Comparison of ENCODE assay signal across 8 mouse cellular contexts in genomic region chr4:117218517-117219219, GRCm38 (mm10). TPM values are rescaled to one million over a fixed set of nuclear protein-coding genes. Genes with fewer than 3 reads are reported as not detected.
DNase-seq lines count a peak whose midpoint lies in the region; ATAC-seq and TF ChIP-seq lines count a peak whose summit lies in the region.

No protein-coding gene starts in this region.

- no peaks in the 10 kb centered on the region for H3K36me3 ChIP-seq in testis, adult 2 months (ENCODE audit: control insufficient read depth, insufficient read depth, low read length)
- H3K36me3 ChIP-seq in forebrain, embryonic 12.5 days (replicated peaks): no peaks in the 10 kb centered on the region
- H3K36me3 ChIP-seq in intestine, embryonic 14.5 days (ENCODE audit: control insufficient read depth, insufficient read depth, low read length): no peaks in the 10 kb centered on the region
- no peaks in the 10 kb centered on the region for H3K36me3 ChIP-seq in limb, embryonic 13.5 days
- H3K36me3 ChIP-seq in midbrain, embryonic 15.5 days (replicated peaks): no peaks in the 10 kb centered on the region

- no peak overlapping the region for H3K27ac ChIP-seq in testis, adult 2 months (ENCODE audit: control insufficient read depth, insufficient read depth, low read depth, low read length)
- no peak overlapping the region for H3K27ac ChIP-seq in forebrain, embryonic 12.5 days
- H3K27ac ChIP-seq in intestine, embryonic 14.5 days (ENCODE audit: low read depth): no peak overlapping the region
- no peak overlapping the region for H3K27ac ChIP-seq in limb, embryonic 13.5 days
- H3K27ac ChIP-seq in midbrain, embryonic 15.5 days: no peak overlapping the region

- H3K9ac ChIP-seq in forebrain, embryonic 12.5 days: no peak overlapping the region
- H3K9ac ChIP-seq in intestine, embryonic 14.5 days (ENCODE audit: low read length): no peak overlapping the region
- no peak overlapping the region for H3K9ac ChIP-seq in limb, embryonic 13.5 days
- H3K9ac ChIP-seq in midbrain, embryonic 15.5 days: no peak overlapping the region

- H3K4me3 ChIP-seq in testis, adult 2 months (ENCODE audit: control insufficient read depth, low read depth, low read length): no peak overlapping the region
- no peak overlapping the region for H3K4me3 ChIP-seq in forebrain, embryonic 12.5 days (replicated peaks)
- no peak overlapping the region for H3K4me3 ChIP-seq in intestine, embryonic 14.5 days (ENCODE audit: low read depth, low read length)
- H3K4me3 ChIP-seq in limb, embryonic 13.5 days: no peak overlapping the region
- H3K4me3 ChIP-seq in midbrain, embryonic 15.5 days: no peak overlapping the region

- ATAC-seq in forebrain, embryonic 12.5 days (ENCODE audit: low FRiP score): 0 out of 2 replicates have a peak, but pooled peaks have one; percentile 41
- peak; percentile 56; the same call in 1 of the 2 replicates for ATAC-seq in intestine, embryonic 14.5 days (replicated peaks; ENCODE audit: low FRiP score, low TSS enrichment, low read depth)
- peak; percentile 57; the same call in 1 of the 2 replicates for ATAC-seq in limb, embryonic 13.5 days (ENCODE audit: low FRiP score, low read depth)
- 0 out of 2 replicates have a peak, but pooled peaks have one; percentile 45 for ATAC-seq in midbrain, embryonic 15.5 days (replicated peaks)

- WGBS in forebrain, embryonic 12.5 days: 39% methylated on average over 10 of the region's 10 CpGs
- WGBS in intestine, embryonic 14.5 days: 38% methylated on average over 10 of the region's 10 CpGs
- WGBS in limb, embryonic 13.5 days: 38% methylated on average over 10 of the region's 10 CpGs
- 38% methylated on average over 10 of the region's 10 CpGs for WGBS in midbrain, embryonic 15.5 days

- no peaks in the 10 kb centered on the region for H3K4me1 ChIP-seq in testis, adult 2 months (ENCODE audit: control insufficient read depth, insufficient read depth, low read length)
- no peaks in the 10 kb centered on the region for H3K4me1 ChIP-seq in forebrain, embryonic 12.5 days
- 0 out of 2 replicates have a peak, but pooled peaks cover 3% of the 10 kb centered on the region for H3K4me1 ChIP-seq in intestine, embryonic 14.5 days (replicated peaks; ENCODE audit: control insufficient read depth, insufficient read depth, low read length)
- 0 out of 2 replicates have a peak, but pooled peaks cover 3% of the 10 kb centered on the region for H3K4me1 ChIP-seq in limb, embryonic 13.5 days
- H3K4me1 ChIP-seq in midbrain, embryonic 15.5 days: no peaks in the 10 kb centered on the region

- H3K27me3 ChIP-seq in testis, adult 2 months (ENCODE audit: control insufficient read depth, insufficient read depth, low read length): no peaks in the 10 kb centered on the region
- H3K27me3 ChIP-seq in forebrain, embryonic 12.5 days: peaks cover 16% of the 10 kb centered on the region; the same call in 1 of the 2 replicates
- no peaks in the 10 kb centered on the region for H3K27me3 ChIP-seq in intestine, embryonic 14.5 days (replicated peaks; ENCODE audit: control insufficient read depth, insufficient read depth, low read length)
- H3K27me3 ChIP-seq in limb, embryonic 13.5 days: no peaks in the 10 kb centered on the region
- no peaks in the 10 kb centered on the region for H3K27me3 ChIP-seq in midbrain, embryonic 15.5 days (replicated peaks)

- no peak overlapping the region for H3K4me2 ChIP-seq in forebrain, embryonic 12.5 days
- no peak overlapping the region for H3K4me2 ChIP-seq in intestine, embryonic 14.5 days (ENCODE audit: low read length)
- H3K4me2 ChIP-seq in limb, embryonic 13.5 days (replicated peaks): no peak overlapping the region
- no peak overlapping the region for H3K4me2 ChIP-seq in midbrain, embryonic 15.5 days

- TF ChIP-seq POLR2A in testis, adult 2 months (IDR thresholded peaks at IDR 0.05; ENCODE audit: control insufficient read depth, low read depth, low read length): no peak

- no peak for DNase-seq in testis, postnatal 14 days (ENCODE audit: low spot score)
- peak; percentile 34 for DNase-seq in c-Kit-negative CD71-positive TER-119-positive erythroid progenitor cells, embryonic 14.5 days (ENCODE audit: low read depth, low spot score)
- DNase-seq in intestine, embryonic 14.5 days (ENCODE audit: low spot score): peak; percentile 78
- DNase-seq in testis, postnatal 10 days (ENCODE audit: low spot score): peak; percentile 74

- no peaks in the 10 kb centered on the region for H3K9me3 ChIP-seq in forebrain, embryonic 12.5 days
- no peaks in the 10 kb centered on the region for H3K9me3 ChIP-seq in intestine, embryonic 14.5 days (ENCODE audit: control insufficient read depth, low read length)
- H3K9me3 ChIP-seq in limb, embryonic 13.5 days: no peaks in the 10 kb centered on the region
- no peaks in the 10 kb centered on the region for H3K9me3 ChIP-seq in midbrain, embryonic 15.5 days

- TF ChIP-seq CTCF in testis, adult 2 months (IDR thresholded peaks at IDR 0.05; ENCODE audit: control insufficient read depth, insufficient read depth, insufficient replicate concordance, low read depth, low read length): peak; percentile 86; the same call in 1 of the 2 replicates

RNA-seq across cellular contexts. Expression of gene Tmem53, which starts 33.1 kb away (rescaled TPM):
- polyA plus RNA-seq in testis, adult 2 months (2012; rRNA removed): 999 and 1,059 TPM in 2 replicates
- 7.8 and 8.4 TPM in 2 replicates for polyA plus RNA-seq in forebrain, embryonic 12.5 days (2016; fragmentation: Nextera tagmentation; extraction: Ambion mirVana)
- polyA plus RNA-seq in intestine, embryonic 14.5 days (2014; fragmentation: Nextera tagmentation; extraction: Ambion mirVana): 8.3 and 10.3 TPM in 2 replicates
- polyA plus RNA-seq in limb, embryonic 13.5 days (2015; fragmentation: Nextera tagmentation; extraction: Ambion mirVana): 10.0 and 11.3 TPM in 2 replicates
- 9.6 and 11.1 TPM in 2 replicates for polyA plus RNA-seq in midbrain, embryonic 15.5 days (2015; fragmentation: Nextera tagmentation; extraction: Ambion mirVana)

RNA-seq across cellular contexts. Expression of gene Armh1, which starts 33.3 kb away (rescaled TPM):
- polyA plus RNA-seq in testis, adult 2 months (2012; rRNA removed): 154 and 162 TPM in 2 replicates
- 0.23 and 0.33 TPM in 2 replicates for polyA plus RNA-seq in forebrain, embryonic 12.5 days (2016; fragmentation: Nextera tagmentation; extraction: Ambion mirVana)
- 0.14 and 0.24 TPM in 2 replicates for polyA plus RNA-seq in intestine, embryonic 14.5 days (2014; fragmentation: Nextera tagmentation; extraction: Ambion mirVana)
- polyA plus RNA-seq in limb, embryonic 13.5 days (2015; fragmentation: Nextera tagmentation; extraction: Ambion mirVana): 0.53 and 0.79 TPM in 2 replicates
- polyA plus RNA-seq in midbrain, embryonic 15.5 days (2015; fragmentation: Nextera tagmentation; extraction: Ambion mirVana): 1.8 TPM in 2 replicates

RNA-seq across cellular contexts. Expression of gene Kif2c, which starts 36.2 kb away (rescaled TPM):
- polyA plus RNA-seq in testis, adult 2 months (2012; rRNA removed): 307 and 325 TPM in 2 replicates
- polyA plus RNA-seq in forebrain, embryonic 12.5 days (2016; fragmentation: Nextera tagmentation; extraction: Ambion mirVana): 97.4 and 101 TPM in 2 replicates
- polyA plus RNA-seq in intestine, embryonic 14.5 days (2014; fragmentation: Nextera tagmentation; extraction: Ambion mirVana): 53.4 and 59.0 TPM in 2 replicates
- 71.4 and 72.6 TPM in 2 replicates for polyA plus RNA-seq in limb, embryonic 13.5 days (2015; fragmentation: Nextera tagmentation; extraction: Ambion mirVana)
- polyA plus RNA-seq in midbrain, embryonic 15.5 days (2015; fragmentation: Nextera tagmentation; extraction: Ambion mirVana): 8.1 and 10.0 TPM in 2 replicates

Comparison
In these comparisons a context has a peak if more than half of its experiments do, and no peak if none do; other contexts are left out.
1. RNA of gene Tmem53, which starts 33.1 kb away (polyA plus RNA-seq): 999 to 1,059 TPM in testis, adult 2 months; 10.0 to 11.3 TPM in limb, embryonic 13.5 days, 9.6 to 11.1 TPM in midbrain, embryonic 15.5 days, 8.3 to 10.3 TPM in intestine, embryonic 14.5 days and 7.8 to 8.4 TPM in forebrain, embryonic 12.5 days; every median in the first group is over 10 times any median in the second.
2. RNA of gene Armh1, which starts 33.3 kb away (polyA plus RNA-seq): 154 to 162 TPM in testis, adult 2 months; 1.8 TPM in midbrain, embryonic 15.5 days, 0.53 to 0.79 TPM in limb, embryonic 13.5 days, 0.23 to 0.33 TPM in forebrain, embryonic 12.5 days and 0.14 to 0.24 TPM in intestine, embryonic 14.5 days; every median in the first group is over 10 times any median in the second.
3. Peak in every context shown above with its lines, with median percentiles within 50 percentile points of each other: ATAC-seq.